Mouse (Mus musculus) forebrain, embryonic 11.5 days (tissue): ENCODE results near the gene Gm37419. TPM values are rescaled to one million over a fixed set of nuclear protein-coding genes. Genes with fewer than 3 reads are reported as not detected.
A peak's percentile ranks its signal among the peaks of the same experiment; 100 is the strongest.

Experiments
- ATAC-seq: fragments of 200-750 bp; cut with Nextera tagmentation; replicated peaks from 2 replicates; pipeline ENCODE4 v1.8.0; 2017; ENCODE audit warnings: moderate TSS enrichment; ENCODE audit not compliant: low FRiP score
- DNase-seq: peaks from one replicate; pipeline ENCODE4 v3.0.0-alpha.2; 2017; ENCODE audit warnings: low spot score
- H3K27ac ChIP-seq: fragments of 300-500 bp; sonication (generic); 2 replicates; pipeline ENCODE4 v1.5.1; 2014; ENCODE audit warnings: low read depth, low read length
- H3K27me3 ChIP-seq: fragments of 300-500 bp; sonication (generic); 2 replicates; pipeline ENCODE4 v1.6.1; 2014; ENCODE audit warnings: mild to moderate bottlenecking, low read length, mixed read lengths; ENCODE audit not compliant: control insufficient read depth, insufficient read depth
- H3K36me3 ChIP-seq: fragments of 300-500 bp; sonication (generic); 2 replicates; pipeline ENCODE4 v1.6.1; 2014; ENCODE audit warnings: mild to moderate bottlenecking, low read length, moderate library complexity, mixed read lengths; ENCODE audit not compliant: control insufficient read depth, insufficient read depth
- H3K4me1 ChIP-seq: fragments of 300-500 bp; sonication (generic); replicated peaks from 2 replicates; pipeline ENCODE4 v1.6.1; 2014; ENCODE audit warnings: low read length, mixed read lengths; ENCODE audit not compliant: control insufficient read depth, insufficient read depth
- H3K4me2 ChIP-seq: fragments of 300-500 bp; sonication (generic); 2 replicates; pipeline ENCODE4 v1.6.1; 2014; ENCODE audit warnings: low read depth, mild to moderate bottlenecking, low read length, moderate library complexity, mixed read lengths; ENCODE audit not compliant: severe bottlenecking
- H3K4me3 ChIP-seq: fragments of 300-500 bp; sonication (generic); 2 replicates; pipeline ENCODE4 v1.5.1; 2014; ENCODE audit warnings: low read depth, low read length
- H3K9ac ChIP-seq: fragments of 300-500 bp; sonication (generic); 2 replicates; pipeline ENCODE4 v1.6.1; 2014; ENCODE audit warnings: low read length
- H3K9me3 ChIP-seq: fragments of 300-500 bp; sonication (generic); 2 replicates; pipeline ENCODE4 v1.6.1; 2016; ENCODE audit warnings: low read length, mixed read lengths; ENCODE audit not compliant: control insufficient read depth
- WGBS: fragments of 180-500 bp; shearing (Covaris S2); extraction: QIAGEN DNeasy Blood & Tissue Kit; methylation state at CpG from one replicate; pipeline ENCODE4 v1.1.7; 2014; 5-methylcytosine and 5-hydroxymethylcytosine counted together
- polyA plus RNA-seq: library from polyadenylated mRNA; unstranded; fragments of >200 nt; fragmentation: Nextera tagmentation; extraction: Ambion mirVana; gene quantifications from 2 replicates; pipeline ENCODE4 v1.2.1, GENCODE M21; 2014

Gm37419 gene
- polyA plus RNA-seq, 1 experiment from 2014 or later: not detected

- no peaks in the 10 kb centered on the region for H3K36me3 ChIP-seq
- H3K4me1 ChIP-seq: peaks cover 18% of the 10 kb centered on the region
- DNase-seq (peak; percentile 88), ATAC-seq (no peak)
- peak overlapping the region; percentile 28 for H3K4me3 ChIP-seq
- no peak overlapping the region for H3K27ac ChIP-seq
- peaks cover 45% of the 10 kb centered on the region for H3K27me3 ChIP-seq
- WGBS: under 1% methylated on average over 33 of the region's 33 CpGs
- no peak overlapping the region; the same call in 1 of the 2 replicates for H3K9ac ChIP-seq
- H3K9me3 ChIP-seq: no peaks in the 10 kb centered on the region
- peak overlapping the region; percentile 68 for H3K4me2 ChIP-seq
These were observed 5.2 kb upstream of the Gm37419 start for GRCm38 (mm10) chr16:23982891-23983588.

- H3K4me1 ChIP-seq: peaks cover 18% of the 10 kb centered on the region
- DNase-seq: peak; percentile 93
- no peak overlapping the region for H3K27ac ChIP-seq
- ATAC-seq: peak; percentile 40; the same call in 1 of the 2 replicates
- peaks cover 42% of the 10 kb centered on the region for H3K27me3 ChIP-seq
- H3K4me3 ChIP-seq: peak overlapping the region; percentile 27
- H3K9ac ChIP-seq: no peak overlapping the region
- 1% methylated on average over 22 of the region's 22 CpGs for WGBS
- peak overlapping the region; percentile 50 for H3K4me2 ChIP-seq
- H3K9me3 ChIP-seq: no peaks in the 10 kb centered on the region
- no peaks in the 10 kb centered on the region for H3K36me3 ChIP-seq
These were observed 4.1 kb upstream of the Gm37419 start for GRCm38 (mm10) chr16:23984183-23984582.

GRCm38 (mm10) chr16:23984760-23985466 lies 3.4 kb upstream of the Gm37419 start:
- Histone ChIP-seq H3K9ac (peak overlapping the region; percentile 6), H3K4me3 (peak overlapping the region; percentile 27), H3K4me2 (peak overlapping the region; percentile 50), H3K9me3 (no peaks in the 10 kb centered on the region), H3K27me3 (peaks cover 35% of the 10 kb centered on the region), H3K27ac (no peak overlapping the region), H3K36me3 (no peaks in the 10 kb centered on the region), H3K4me1 (peaks cover 20% of the 10 kb centered on the region)
- DNase-seq: peak; percentile 66
- no peak for ATAC-seq
- 1% methylated on average over 22 of the region's 22 CpGs for WGBS

- Histone ChIP-seq H3K4me3 (no peak overlapping the region), H3K9me3 (no peaks in the 10 kb centered on the region), H3K4me1 (peaks cover 20% of the 10 kb centered on the region), H3K27me3 (peaks cover 30% of the 10 kb centered on the region), H3K27ac (no peak overlapping the region), H3K4me2 (no peak overlapping the region), H3K36me3 (no peaks in the 10 kb centered on the region), H3K9ac (no peak overlapping the region)
- DNase-seq (no peak), ATAC-seq (no peak)
- WGBS: 0% methylated on average over 6 of the region's 6 CpGs
These were observed 2.8 kb upstream of the Gm37419 start for GRCm38 (mm10) chr16:23985467-23985861.

GRCm38 (mm10) chr16:23986176-23986575 lies 2.1 kb upstream of the Gm37419 start:
- 4% methylated on average over 2 of the region's 3 CpGs for WGBS
- Histone ChIP-seq H3K27ac (no peak overlapping the region), H3K4me3 (no peak overlapping the region; the same call in 1 of the 2 replicates), H3K4me2 (0 out of 2 replicates have a peak overlapping the region, but pooled peaks have one; percentile 24), H3K9ac (no peak overlapping the region), H3K4me1 (peaks cover 14% of the 10 kb centered on the region), H3K9me3 (no peaks in the 10 kb centered on the region), H3K27me3 (peaks cover 23% of the 10 kb centered on the region), H3K36me3 (no peaks in the 10 kb centered on the region)
- no peak for DNase-seq
- ATAC-seq: no peak

- Histone ChIP-seq H3K4me2 (peak overlapping the region; percentile 86), H3K9ac (peak overlapping the region; percentile 83), H3K9me3 (no peaks in the 10 kb centered on the region), H3K4me3 (peak overlapping the region; percentile 57), H3K27ac (no peak overlapping the region), H3K36me3 (no peaks in the 10 kb centered on the region), H3K4me1 (peaks cover 11% of the 10 kb centered on the region), H3K27me3 (peaks cover 20% of the 10 kb centered on the region)
- WGBS: under 1% methylated on average over 17 of the region's 17 CpGs
- DNase-seq (peak; percentile 66), ATAC-seq (no peak)
These were observed 1.4 kb upstream of the Gm37419 start for GRCm38 (mm10) chr16:23986871-23987270.

GRCm38 (mm10) chr16:23987341-23988156 lies 733 bp upstream of the Gm37419 start:
- under 1% methylated on average over 64 of the region's 64 CpGs for WGBS
- peak overlapping the region; percentile 83 for H3K9ac ChIP-seq
- H3K9me3 ChIP-seq: no peaks in the 10 kb centered on the region
- peaks cover 17% of the 10 kb centered on the region for H3K27me3 ChIP-seq
- peak overlapping the region; percentile 86 for H3K4me2 ChIP-seq
- peak overlapping the region; percentile 57 for H3K4me3 ChIP-seq
- peaks cover 9% of the 10 kb centered on the region; the same call in 1 of the 2 replicates for H3K4me1 ChIP-seq
- 0 out of 2 replicates have a peak overlapping the region, but pooled peaks have one; percentile 19 for H3K27ac ChIP-seq
- ATAC-seq (peak; percentile 26), DNase-seq (peak; percentile 78)
- H3K36me3 ChIP-seq: no peaks in the 10 kb centered on the region

- DNase-seq (no peak), ATAC-seq (no peak)
- peak overlapping the region; percentile 83 for H3K9ac ChIP-seq
- peak overlapping the region; percentile 86 for H3K4me2 ChIP-seq
- H3K27me3 ChIP-seq: peaks cover 17% of the 10 kb centered on the region
- no peaks in the 10 kb centered on the region for H3K9me3 ChIP-seq
- H3K27ac ChIP-seq: peak overlapping the region; percentile 98
- no peaks in the 10 kb centered on the region for H3K36me3 ChIP-seq
- peak overlapping the region; percentile 57 for H3K4me3 ChIP-seq
- WGBS: under 1% methylated on average over 13 of the region's 13 CpGs
- peaks cover 9% of the 10 kb centered on the region; the same call in 1 of the 2 replicates for H3K4me1 ChIP-seq
These were observed 171 bp upstream of the Gm37419 start for GRCm38 (mm10) chr16:23988157-23988465.
